ENCODE assay signal across 33 mouse cellular contexts in the genomic region with DNA sequence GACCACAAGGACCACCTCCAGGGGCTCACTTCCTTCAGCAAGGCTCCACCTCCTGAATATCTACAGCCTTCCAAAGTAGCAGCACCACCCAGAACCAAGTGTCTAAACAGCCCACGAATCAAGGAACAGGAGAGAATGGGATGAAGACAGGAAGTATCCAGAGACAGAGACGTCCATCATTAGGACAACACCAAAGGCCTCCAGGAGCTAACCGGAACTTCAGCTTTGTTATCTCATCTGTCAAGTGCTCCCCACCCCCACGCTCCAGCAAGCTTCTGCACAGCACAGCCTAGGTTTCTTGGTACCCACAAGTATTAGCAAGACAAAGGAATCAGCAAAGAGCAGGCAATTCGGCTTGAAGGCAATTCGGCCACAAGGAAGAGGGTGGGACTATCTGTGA. TPM values are rescaled to one million over a fixed set of nuclear protein-coding genes. Genes with fewer than 3 reads are reported as not detected.
DNase-seq lines count a peak whose midpoint lies in the region; ATAC-seq and TF ChIP-seq lines count a peak whose summit lies in the region.
"Had no signal": no experiment of that assay in that cellular context is flagged by ENCODE, and none has a peak within 500 bp of the region (broad histone marks: within the 10 kb centered on the region; RNA-seq: fewer than 3 reads in every experiment).

No protein-coding gene starts in this region.

- 13% methylated on average over 6 of the region's 6 CpGs for WGBS in liver, embryonic 12.5 days (ENCODE audit: insufficient replicate concordance)
- WGBS in liver, postnatal 0 days (ENCODE audit: insufficient replicate concordance), result 26% methylated on average over 6 of the region's 6 CpGs

- no peak for TF ChIP-seq EP300 in liver, postnatal 0 days (IDR thresholded peaks at IDR 0.05; ENCODE audit: low read depth)

- 0 out of 2 replicates have a peak, but pooled peaks cover 3% of the 10 kb centered on the region for H3K27me3 ChIP-seq in liver, embryonic 12.5 days (replicated peaks)
- 0 out of 2 replicates have a peak, but pooled peaks cover 3% of the 10 kb centered on the region for H3K27me3 ChIP-seq in liver, postnatal 0 days (ENCODE audit: insufficient read depth, low read length)
- H3K27me3 ChIP-seq in E14TG2a.4 (ENCODE audit: insufficient read depth, low read length), result no peaks in the 10 kb centered on the region
- H3K27me3 ChIP-seq: hindbrain, embryonic 15.5 days had no signal

- peaks cover 23% of the 10 kb centered on the region for H3K4me1 ChIP-seq in liver, embryonic 12.5 days
- H3K4me1 ChIP-seq in liver, postnatal 0 days (ENCODE audit: insufficient read depth), result no peaks in the 10 kb centered on the region
- H3K4me1 ChIP-seq in E14TG2a.4 (replicated peaks; ENCODE audit: low read depth, low read length) (peaks cover 81% of the 10 kb centered on the region), ES-E14 (ENCODE audit: control insufficient read depth in 2 of 2, insufficient read depth in 2 of 2, low read length in 2 of 2, poor library complexity in 1 of 2) (peaks cover 14 to 33% of the 10 kb centered on the region in 2 experiments)
- H3K4me1 ChIP-seq: embryonic facial prominence, embryonic 15.5 days; limb, embryonic 12.5 days had no signal

- ATAC-seq in liver, embryonic 12.5 days, result no peak
- ATAC-seq in liver, postnatal 0 days, result no peak
- ATAC-seq: activated CD4-positive, CD25-positive, alpha-beta regulatory T cell, adult 4 months; forebrain, postnatal 0 days; inflammation-experienced regulatory T-cells, adult 6 months; midbrain, embryonic 16.5 days had no signal

- no peak overlapping the region for H3K27ac ChIP-seq in liver, embryonic 12.5 days
- no peak overlapping the region for H3K27ac ChIP-seq in liver, postnatal 0 days (ENCODE audit: low read depth)
- H3K27ac ChIP-seq in ES-E14 (ENCODE audit: insufficient read depth, low read depth, low read length, poor library complexity, severe bottlenecking), result peak overlapping the region; percentile 27; the same call in 1 of the 2 replicates
- H3K27ac ChIP-seq in left cerebral cortex, adult 2 months, result no peak overlapping the region
- H3K27ac ChIP-seq: embryonic facial prominence, embryonic 10.5 days; embryonic facial prominence, embryonic 15.5 days; forebrain, embryonic 12.5 days; heart, adult 2 months; hindbrain, embryonic 15.5 days; limb, embryonic 12.5 days; liver, embryonic 13.5 days had no signal

- no peak for DNase-seq in liver, postnatal 0 days
- peak; percentile 88 for DNase-seq in ES-E14 (ENCODE audit: low read depth, low spot score)
- peak; percentile 64 for DNase-seq in lung, postnatal 10 days
- no peak for DNase-seq in urinary bladder, adult 18-20 months (ENCODE audit: low spot score in 2 of 2)
- no peak for DNase-seq in left cerebral cortex, adult 2 months (ENCODE audit: extremely low spot score in 1 of 2, low spot score in 2 of 2)
- DNase-seq: adrenal gland, adult 2 months; adrenal gland, postnatal 36 days; cerebellum, adult 8-10 months; cerebellum, postnatal 25 days; forebrain, postnatal 0 days; heart, adult 2 months; heart, postnatal 4 days; kidney, adult 11 months; kidney, postnatal 14 days; layer of hippocampus, adult 9-11 months; liver, embryonic 13.5 days; right cerebral cortex, postnatal 4 days; thymus, adult 2 months; thymus, postnatal 36 days had no signal

- H3K4me3 ChIP-seq in liver, embryonic 12.5 days, result no peak overlapping the region
- no peak overlapping the region for H3K4me3 ChIP-seq in liver, postnatal 0 days (ENCODE audit: low read depth, low read length)
- peak overlapping the region; percentile 56 for H3K4me3 ChIP-seq in E14TG2a.4 (replicated peaks; ENCODE audit: low read length)
- peak overlapping the region; percentile 1 to 15; a peak in 3 of 4 replicates for H3K4me3 ChIP-seq in ES-E14 (ENCODE audit: insufficient read depth in 1 of 2, low read depth in 1 of 2, low read length in 2 of 2, poor library complexity in 1 of 2, severe bottlenecking in 1 of 2)
- H3K4me3 ChIP-seq in left cerebral cortex, adult 2 months, result no peak overlapping the region
- H3K4me3 ChIP-seq: embryonic facial prominence, embryonic 10.5 days; embryonic facial prominence, embryonic 15.5 days; forebrain, embryonic 12.5 days; heart, adult 2 months; heart, embryonic 12.5 days; hindbrain, embryonic 15.5 days; limb, embryonic 12.5 days; liver, embryonic 13.5 days had no signal

- H3K9ac ChIP-seq in liver, embryonic 12.5 days, result no peak overlapping the region
- no peak overlapping the region for H3K9ac ChIP-seq in liver, postnatal 0 days (replicated peaks)
- H3K9ac ChIP-seq in ES-E14 (ENCODE audit: insufficient read depth, low read depth, low read length, poor library complexity, severe bottlenecking), result no peak overlapping the region
- H3K9ac ChIP-seq: embryonic facial prominence, embryonic 15.5 days; forebrain, embryonic 12.5 days; forebrain, postnatal 0 days; heart, embryonic 12.5 days; hindbrain, embryonic 15.5 days; limb, embryonic 12.5 days; liver, embryonic 13.5 days had no signal

- no peaks in the 10 kb centered on the region for H3K9me3 ChIP-seq in liver, embryonic 12.5 days (replicated peaks)
- H3K9me3 ChIP-seq in liver, postnatal 0 days (ENCODE audit: low read length), result peaks cover 3% of the 10 kb centered on the region; the same call in 1 of the 2 replicates
- H3K9me3 ChIP-seq in E14TG2a.4 (ENCODE audit: low read length) (peaks cover 5% of the 10 kb centered on the region; the same call in 1 of the 2 replicates), ES-E14 (ENCODE audit: control insufficient read depth, insufficient read depth, low read depth, low read length) (no peaks in the 10 kb centered on the region)
- H3K9me3 ChIP-seq: embryonic facial prominence, embryonic 10.5 days; embryonic facial prominence, embryonic 15.5 days; heart, embryonic 12.5 days; hindbrain, embryonic 15.5 days had no signal

- H3K4me2 ChIP-seq in liver, embryonic 12.5 days, result peak overlapping the region; percentile 2; the same call in 1 of the 2 replicates
- H3K4me2 ChIP-seq in liver, postnatal 0 days (ENCODE audit: low read depth, low read length), result no peak overlapping the region
- H3K4me2 ChIP-seq: embryonic facial prominence, embryonic 15.5 days; forebrain, embryonic 12.5 days; heart, embryonic 12.5 days; hindbrain, embryonic 15.5 days; limb, embryonic 12.5 days; liver, embryonic 13.5 days had no signal

- in situ Hi-C loops in ES-E14 (cut with MboI; ENCODE audit: low sequenced_read_pairs in 2 of 2, unreplicated experiment in 2 of 2), result no loop called here

- no peaks in the 10 kb centered on the region for H3K36me3 ChIP-seq in liver, embryonic 12.5 days
- no peaks in the 10 kb centered on the region for H3K36me3 ChIP-seq in liver, postnatal 0 days (replicated peaks; ENCODE audit: insufficient read depth, low read length)
- H3K36me3 ChIP-seq in E14TG2a.4 (ENCODE audit: insufficient read depth, low read length), result peaks cover 30% of the 10 kb centered on the region
- peaks cover 5% of the 10 kb centered on the region; the same call in 1 of the 2 replicates for H3K36me3 ChIP-seq in ES-E14 (ENCODE audit: control insufficient read depth, insufficient read depth, low read length, poor library complexity, severe bottlenecking)
- H3K36me3 ChIP-seq: embryonic facial prominence, embryonic 10.5 days; embryonic facial prominence, embryonic 15.5 days; forebrain, embryonic 12.5 days; heart, embryonic 12.5 days; hindbrain, embryonic 15.5 days; limb, embryonic 12.5 days; liver, embryonic 13.5 days had no signal

- intact Hi-C loops in left cerebral cortex, adult 2 months (cut with DNase I), result no loop called here

- no peak for TF ChIP-seq CTCF in liver, postnatal 0 days (IDR thresholded peaks at IDR 0.05; ENCODE audit: low read depth)
- no peak for TF ChIP-seq CTCF in E14TG2a.4 (conservative IDR thresholded peaks at IDR 0.05; ENCODE audit: low read length)
- no peak for TF ChIP-seq CTCF in left cerebral cortex, adult 2 months (IDR thresholded peaks at IDR 0.05)

TF ChIP-seq in ES-E14, 5 proteins besides CTCF, POLR2A, EP300 and RAD21:
- no peak for TF ChIP-seq ZC3H11A (IDR thresholded peaks at IDR 0.05; ENCODE audit: borderline replicate concordance, low read depth, low read length)
- peak; percentile 43; the same call in 1 of the 2 replicates for TF ChIP-seq HCFC1 (IDR thresholded peaks at IDR 0.05; ENCODE audit: borderline replicate concordance, insufficient read depth, low read length)
- no peak for TF ChIP-seq MAFK (IDR thresholded peaks at IDR 0.05; ENCODE audit: insufficient read depth, low read depth, low read length)
- peak; percentile 60; the same call in 1 of the 2 replicates for TF ChIP-seq CHD2 (IDR thresholded peaks at IDR 0.05; ENCODE audit: low read depth, low read length)
- no peak for TF ChIP-seq ZNF384 (IDR thresholded peaks at IDR 0.05; ENCODE audit: low read depth, low read length)

RNA-seq across cellular contexts. Expression of a gene that starts 23.0 kb away (rescaled TPM):
- 0.06 TPM in 1 of 2 replicates, not detected in the other for polyA plus RNA-seq in liver, embryonic 12.5 days (2016; fragmentation: Nextera tagmentation; extraction: Ambion mirVana)
- polyA plus RNA-seq in liver, postnatal 0 days (2015; fragmentation: Nextera tagmentation; extraction: Ambion mirVana), result not detected in 2 replicates
- 2.5 and 4.1 TPM in 2 replicates for total RNA-seq in ES-E14 (2012; rRNA removed)
- total RNA-seq in left cerebral cortex, adult 2 months (2021), result 1 to 10 TPM in 1 of 2 experiments, under 1 TPM in 1; 0.86 to 2.1 TPM
- total RNA-seq: gastrocnemius, adult 8-10 months; neutrophil, adult 5-6 weeks had no signal
- polyA plus RNA-seq: G1E; limb, embryonic 12.5 days; liver, embryonic 13.5 days had no signal

Comparison
In these comparisons a context has a peak if more than half of its experiments do, and no peak if none do; other contexts are left out.
1. H3K4me3 ChIP-seq: peak in E14TG2a.4 (single experiment) and ES-E14 (2 of 2); none in liver, embryonic 12.5 days (single experiment), liver, postnatal 0 days (single experiment) and left cerebral cortex, adult 2 months (single experiment).
2. DNase-seq: peak in ES-E14 (single experiment) and lung, postnatal 10 days (single experiment); none in liver, postnatal 0 days (single experiment), urinary bladder, adult 18-20 months (0 of 2) and left cerebral cortex, adult 2 months (0 of 2).